Mouse (Mus musculus): ENCODE data around the gene Mrps33.
A peak's percentile ranks its signal among the peaks of the same experiment; 100 is the strongest.

Mrps33 gene

DNA sequence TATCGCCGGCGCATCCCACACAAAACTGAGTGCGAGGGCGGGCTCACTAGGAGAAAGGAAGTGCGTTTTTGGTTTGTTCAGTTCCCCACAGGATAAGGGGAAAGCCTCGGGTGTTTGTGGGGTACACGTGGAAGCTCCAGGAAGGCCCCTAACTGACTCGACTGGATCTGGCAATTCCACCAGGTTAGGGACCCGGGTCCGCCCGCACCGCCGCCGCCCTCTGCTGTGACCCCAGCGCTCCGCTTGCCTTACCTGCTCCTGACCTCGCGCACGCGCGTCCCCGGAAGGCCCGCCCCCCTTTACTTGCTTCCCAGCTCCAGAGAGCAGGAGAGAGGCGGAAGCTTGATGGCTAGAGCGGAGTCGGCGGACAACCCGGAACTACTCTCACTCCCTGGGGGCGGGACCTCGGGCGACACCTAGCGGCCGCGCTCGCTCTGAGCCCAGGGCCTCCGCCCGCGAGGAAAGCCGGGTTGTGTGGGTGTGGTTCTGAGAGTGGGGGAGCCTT, at the start of gene Mrps33:
Gene Mrps33 (minus strand): TSS at position 377 of the 505 bp plus-strand sequence.
- DNase-seq (ENCODE audit: low spot score): peak; percentile 98

- no peak for DNase-seq (ENCODE audit: low spot score)
Observed at GRCm38 (mm10) chr6:39849667-39850066, 38.9 kb upstream of the Mrps33 start.

GRCm38 (mm10) chr6:39848766-39849165, 38.0 kb upstream of the Mrps33 start:
- no peak for DNase-seq (ENCODE audit: low spot score)

GRCm38 (mm10) chr6:39847538-39847937, 36.8 kb upstream of the Mrps33 start:
- DNase-seq (ENCODE audit: low spot score): no peak

DNA sequence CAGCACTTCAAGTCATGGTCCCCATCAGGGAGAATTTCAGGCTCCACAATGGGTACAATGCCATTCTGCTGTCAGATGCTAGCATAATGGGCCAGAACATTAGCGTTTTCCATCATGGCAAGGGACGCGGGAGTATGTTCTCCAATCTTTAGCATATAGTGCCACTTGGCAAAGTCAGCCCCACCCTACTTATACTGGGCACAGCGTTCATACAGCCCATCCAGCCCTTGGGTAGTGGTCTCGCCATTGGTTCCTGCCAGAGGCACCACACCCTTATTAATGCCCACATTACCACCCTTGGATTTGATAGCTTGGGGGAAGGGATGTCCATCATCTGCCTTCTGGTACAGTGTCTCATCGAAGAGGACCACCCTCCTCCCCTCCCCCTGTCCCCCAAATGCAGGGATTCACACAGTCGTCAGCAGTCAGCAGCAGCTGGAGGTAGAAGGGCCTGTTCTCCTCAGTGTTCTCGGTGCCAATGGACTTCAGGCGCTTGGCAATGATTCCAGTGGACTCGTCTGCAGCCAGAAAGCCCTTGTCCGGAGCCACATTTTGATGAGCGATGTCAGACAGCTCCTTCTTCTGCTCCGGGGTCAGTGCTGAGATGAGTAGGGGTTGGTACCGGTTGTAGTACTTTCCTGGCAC, 33.0 kb upstream of the Mrps33 start:
- DNase-seq (ENCODE audit: low spot score): no peak

GRCm38 (mm10) chr6:39828736-39829135, 17.9 kb upstream of the Mrps33 start:
- no peak for DNase-seq (ENCODE audit: low spot score)

- DNase-seq (ENCODE audit: low spot score): no peak
Observed at GRCm38 (mm10) chr6:39821241-39821640, 10.5 kb upstream of the Mrps33 start.

DNA sequence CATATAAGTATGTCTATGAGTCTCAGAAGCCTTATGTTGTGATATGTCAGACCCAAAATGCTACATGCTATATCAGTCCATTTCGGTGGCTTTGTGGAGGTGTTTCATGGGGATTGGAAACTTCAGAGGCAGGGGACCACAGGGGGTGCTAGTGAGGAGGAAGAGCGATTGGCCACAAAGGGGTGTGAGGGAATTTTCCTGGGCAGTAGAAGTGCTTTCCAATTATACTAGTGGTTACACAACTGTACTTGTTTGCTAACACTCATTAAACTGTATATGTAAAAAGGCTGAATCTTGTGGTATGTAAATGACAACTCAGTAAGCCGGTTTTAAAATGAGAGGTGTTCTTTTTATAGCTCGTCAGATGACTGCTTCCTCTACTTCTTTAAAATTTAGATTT, 8.1 kb upstream of the Mrps33 start:
- no peak for DNase-seq (ENCODE audit: low spot score)

GRCm38 (mm10) chr6:39808511-39808910, 2.3 kb downstream of the Mrps33 start:
- no peak for DNase-seq (ENCODE audit: low spot score)

GRCm38 (mm10) chr6:39807050-39807560, 3.7 kb downstream of the Mrps33 start:
- DNase-seq (ENCODE audit: low spot score): no peak

DNA sequence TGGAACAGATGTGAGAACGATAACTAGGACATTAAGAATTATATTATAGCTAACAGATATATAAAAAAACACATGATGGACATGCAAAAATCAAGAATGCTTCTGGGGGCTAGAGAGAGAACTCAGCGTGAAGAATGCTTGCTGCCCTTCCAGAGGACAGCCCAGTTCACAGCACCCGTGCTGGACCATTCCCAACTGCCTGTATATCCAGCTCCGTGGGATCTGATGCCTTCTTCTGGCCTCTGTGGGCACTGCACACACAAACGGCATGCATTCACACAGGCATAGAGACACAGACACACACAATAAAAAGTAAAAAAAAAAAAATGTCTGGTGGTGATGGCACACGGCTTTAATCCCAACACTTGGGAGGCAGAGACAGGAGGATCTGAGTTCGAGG, 4.5 kb downstream of the Mrps33 start:
- no peak for DNase-seq (ENCODE audit: low spot score)

GRCm38 (mm10) chr6:39805916-39806315, 4.9 kb downstream of the Mrps33 start:
- DNase-seq (ENCODE audit: low spot score): no peak

GRCm38 (mm10) chr6:39800977-39801376, 9.8 kb downstream of the Mrps33 start:
- no peak for DNase-seq (ENCODE audit: low spot score)

DNA sequence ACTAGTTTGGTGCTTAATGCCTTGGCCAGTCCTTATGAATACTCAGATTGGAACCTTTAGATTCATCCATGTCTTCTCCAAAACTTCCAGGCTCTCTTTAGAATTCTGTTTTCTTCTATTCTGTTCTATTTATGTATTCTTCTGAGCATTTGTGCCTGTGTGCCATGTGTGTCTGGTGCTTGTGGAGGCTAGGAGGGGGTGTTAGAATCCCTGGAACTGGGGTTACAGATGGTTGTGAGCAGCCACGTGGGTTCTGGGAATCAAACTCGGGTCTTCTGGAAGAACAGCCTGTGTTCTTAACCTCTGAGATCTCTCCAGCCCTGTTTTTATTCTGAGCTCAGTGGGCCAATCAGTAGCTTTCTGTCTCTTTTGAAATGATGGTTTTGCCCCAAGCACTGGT, 13.7 kb downstream of the Mrps33 start:
- DNase-seq (ENCODE audit: low spot score): no peak

DNA sequence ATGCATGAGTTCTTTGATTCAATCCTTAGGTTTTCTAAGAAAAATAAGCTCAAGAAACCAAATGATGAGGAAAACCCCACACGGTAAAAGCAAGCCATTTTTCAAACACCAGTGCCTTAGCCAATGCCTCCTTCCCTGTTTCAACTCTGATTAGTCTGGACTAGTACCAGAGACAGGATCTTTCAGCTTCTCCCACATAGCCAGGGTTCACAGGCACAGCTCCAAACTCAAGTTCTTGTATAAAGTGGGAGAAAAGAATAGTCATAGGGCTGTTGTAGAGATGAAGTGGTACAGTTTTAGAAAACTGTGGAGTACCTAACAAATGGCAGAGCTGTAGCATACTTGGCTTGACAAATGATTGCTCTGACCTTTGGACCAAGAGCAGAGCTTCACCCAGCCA, 14.6 kb downstream of the Mrps33 start:
- no peak for DNase-seq (ENCODE audit: low spot score)

GRCm38 (mm10) chr6:39791806-39792205, 19.0 kb downstream of the Mrps33 start:
- DNase-seq (ENCODE audit: low spot score): no peak

DNA sequence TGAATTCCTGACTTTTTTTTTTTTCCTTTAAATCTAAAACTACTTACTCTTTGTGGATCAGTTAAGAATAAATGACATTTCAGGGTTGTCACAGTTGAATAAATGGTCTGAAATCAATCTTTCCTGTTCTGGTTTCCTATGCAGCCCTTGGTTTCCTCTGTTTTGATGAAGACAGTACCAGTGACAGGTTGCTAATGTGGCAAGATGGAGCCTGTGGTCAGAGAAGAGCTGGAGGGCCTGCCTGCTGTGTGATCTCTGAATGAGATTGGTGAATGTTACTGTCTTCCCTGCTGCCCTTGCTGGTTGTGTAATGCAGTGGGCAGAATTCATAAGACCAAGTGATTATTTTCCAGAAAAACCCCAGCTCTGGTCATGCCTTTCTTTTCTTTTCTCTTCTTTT, 22.4 kb downstream of the Mrps33 start:
- DNase-seq (ENCODE audit: low spot score): no peak

DNA sequence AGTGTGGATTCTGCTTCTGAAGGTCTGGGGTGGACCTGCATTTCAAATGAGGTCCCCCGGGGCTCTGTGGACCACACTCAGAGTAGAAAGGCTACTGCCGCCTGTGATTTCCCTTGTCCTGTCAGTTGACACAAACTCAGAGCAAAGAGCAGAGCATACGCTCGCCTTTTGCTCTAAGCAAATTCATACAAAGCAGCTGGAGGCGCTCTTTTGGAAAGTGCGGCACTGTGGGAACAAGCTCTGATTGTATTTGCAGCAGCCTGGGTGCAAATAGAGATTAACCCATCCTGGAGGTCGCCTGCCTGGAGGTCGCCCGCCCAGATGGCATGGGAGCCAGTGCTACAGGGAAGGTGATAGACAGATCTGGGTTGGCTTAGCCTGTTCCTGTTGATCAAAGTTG, 23.0 kb downstream of the Mrps33 start:
- no peak for DNase-seq (ENCODE audit: low spot score)

DNA sequence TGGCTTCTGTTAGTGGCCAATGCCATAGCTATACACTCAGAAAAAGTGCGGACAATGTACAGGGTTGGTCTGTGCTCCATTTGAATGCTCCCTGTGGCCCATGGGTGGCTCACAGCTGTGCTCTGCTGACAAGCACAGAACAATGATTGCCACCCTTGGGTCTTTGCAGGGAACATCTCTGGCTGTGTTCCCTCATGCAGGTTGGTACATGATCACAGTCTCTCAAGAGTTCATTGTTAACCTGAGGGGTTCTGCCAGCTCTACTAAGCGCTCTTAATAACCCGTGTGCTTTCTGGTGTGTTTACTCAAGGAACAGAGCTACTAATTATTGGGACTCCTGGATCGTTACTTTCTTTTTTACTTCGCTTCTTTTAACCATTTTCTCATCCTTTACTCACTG, 24.8 kb downstream of the Mrps33 start:
- DNase-seq (ENCODE audit: low spot score): no peak

GRCm38 (mm10) chr6:39783521-39783920, 27.3 kb downstream of the Mrps33 start:
- no peak for DNase-seq (ENCODE audit: low spot score)

DNA sequence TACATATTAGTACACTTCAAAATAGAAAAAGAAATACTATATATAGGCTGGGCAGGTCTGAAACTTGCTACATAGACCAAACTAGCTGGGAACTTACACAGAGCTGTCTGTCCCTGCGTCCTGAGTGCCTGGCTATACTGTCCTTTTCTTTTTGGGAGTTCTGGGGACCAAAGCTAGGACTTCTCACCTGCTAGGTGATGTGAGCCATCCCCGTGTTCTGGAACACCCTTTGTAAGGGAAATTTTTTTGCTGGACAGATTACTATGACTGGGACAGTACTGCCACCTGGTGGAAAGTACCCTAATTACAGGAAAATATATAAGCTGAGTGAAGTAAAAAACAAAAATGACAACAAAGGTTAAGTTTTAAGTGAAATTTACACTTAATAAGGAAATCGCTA, 28.2 kb downstream of the Mrps33 start:
- peak; percentile 31 for DNase-seq (ENCODE audit: low spot score)

DNA sequence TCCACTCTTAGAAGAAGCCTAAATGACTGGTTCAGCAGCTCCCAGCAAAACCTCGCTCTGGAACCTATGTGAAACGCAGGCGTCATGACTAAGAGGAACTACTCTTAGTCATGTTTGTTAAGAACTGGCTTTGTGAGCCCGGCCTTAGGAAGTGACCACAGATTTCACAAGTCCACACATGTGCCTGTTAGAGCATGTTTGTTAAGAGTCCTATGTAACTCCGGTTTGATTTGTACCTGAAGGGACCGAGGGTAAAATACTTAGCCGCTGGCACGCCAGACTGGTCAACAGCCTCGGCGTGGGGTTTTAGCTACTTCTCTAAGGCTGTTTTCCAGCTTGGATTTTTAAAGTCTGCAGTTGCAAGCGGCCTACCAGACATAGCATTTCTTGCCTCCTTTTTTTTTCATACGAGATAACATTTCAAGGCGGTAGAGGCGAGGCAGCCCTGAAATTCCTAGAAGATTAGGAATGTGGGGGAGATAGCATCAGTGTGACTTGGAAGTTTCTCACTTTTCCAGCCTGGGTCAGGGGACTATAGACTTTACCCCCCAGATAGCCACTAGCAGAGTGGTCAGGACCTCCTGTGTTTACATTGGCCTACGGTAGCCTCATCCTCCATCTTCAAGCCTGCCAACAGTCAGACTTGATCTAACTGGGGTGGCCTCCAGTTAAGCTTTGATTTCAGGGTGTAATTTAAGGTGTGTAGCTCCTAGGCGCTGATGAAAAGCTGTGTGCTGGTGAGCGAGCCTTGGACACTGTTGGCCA, 28.8 kb downstream of the Mrps33 start:
- peak; percentile 34 for DNase-seq (ENCODE audit: low spot score)

All from urinary bladder, postnatal 25 days (tissue).